Mouse (Mus musculus) adrenal gland, adult 8-10 months (tissue): ENCODE data around the gene S100b. TPM values are rescaled to one million over a fixed set of nuclear protein-coding genes. Genes with fewer than 3 reads are reported as not detected.

Source experiments
- DNase-seq: peaks from one replicate; pipeline ENCODE4 v3.0.0; 2022
- total RNA-seq, 4 experiments: library from RNA; stranded (reverse); gene quantifications; 2 replicates each; pipeline ENCODE4 v1.2.4; 2022

Gene S100b
- total RNA-seq, result 10 to 100 TPM in 3 of 4 experiments, 1 to 10 TPM in 1; 7.3 to 35.5 (median 12.7) TPM

GRCm38 (mm10) chr10:76253536-76253935, at the start of gene S100b:
Gene S100b, plus strand, starts transcription at chr10:76253853.
- no peak for DNase-seq

DNA sequence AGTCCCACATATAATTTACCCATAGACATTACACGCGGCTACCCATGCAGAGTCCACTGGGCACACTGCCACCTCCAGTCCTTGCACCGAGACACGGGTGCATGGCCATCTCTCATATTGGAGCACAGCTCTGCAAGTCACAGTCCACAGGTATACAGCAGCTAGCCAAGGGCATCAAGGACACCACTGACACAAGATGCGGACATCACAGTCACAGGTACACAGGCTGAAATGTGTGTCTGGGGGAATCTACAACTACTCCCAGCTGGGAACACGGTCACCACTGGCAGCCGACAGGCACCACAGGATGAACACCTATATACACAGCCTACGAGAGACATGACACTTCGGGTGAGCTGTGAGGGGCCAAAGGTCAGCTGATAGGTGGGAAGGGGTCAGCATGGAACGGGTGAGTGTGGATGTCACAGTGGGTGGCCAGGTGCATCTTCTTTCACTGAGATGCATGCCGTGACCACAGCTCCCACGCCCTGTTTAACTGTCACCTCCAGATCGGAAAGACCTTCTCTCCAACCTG, 46.3 kb upstream of the S100b start:
- no peak for DNase-seq

- no peak for DNase-seq
Measured at GRCm38 (mm10) chr10:76209241-76209640, 44.4 kb upstream of the S100b start.

- DNase-seq, result no peak
Measured at GRCm38 (mm10) chr10:76210806-76211205, 42.8 kb upstream of the S100b start.

- DNase-seq, result no peak
Measured at GRCm38 (mm10) chr10:76212121-76212520, 41.5 kb upstream of the S100b start.

- no peak for DNase-seq
Measured at GRCm38 (mm10) chr10:76214161-76214560, 39.5 kb upstream of the S100b start.

GRCm38 (mm10) chr10:76217056-76217455, 36.6 kb upstream of the S100b start:
- no peak for DNase-seq

GRCm38 (mm10) chr10:76218240-76218639, 35.4 kb upstream of the S100b start:
- no peak for DNase-seq

DNA sequence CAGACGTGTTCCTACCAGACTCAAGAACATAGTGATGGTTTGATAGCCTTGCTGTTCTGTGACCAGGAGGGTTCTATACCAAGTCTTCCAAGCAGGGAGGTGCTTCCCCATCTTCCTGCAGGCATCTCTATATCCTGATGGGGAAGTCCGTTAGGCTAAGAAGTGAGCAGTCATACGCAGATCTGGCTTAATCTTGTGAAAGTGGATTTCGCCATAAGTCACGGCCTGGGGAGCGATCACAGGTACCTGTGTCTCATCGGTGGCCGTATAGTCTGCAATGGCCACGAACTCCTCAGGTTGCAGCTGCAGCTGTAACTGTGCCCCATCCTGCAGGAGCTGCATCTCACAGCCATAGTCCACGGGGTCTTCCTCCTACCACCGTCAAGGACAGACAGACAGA, 27.7 kb upstream of the S100b start:
- no peak for DNase-seq

- no peak for DNase-seq
Measured at GRCm38 (mm10) chr10:76229627-76230026, 24.0 kb upstream of the S100b start.

- DNase-seq, result peak; percentile 89
Measured at GRCm38 (mm10) chr10:76237341-76238225, 16.1 kb upstream of the S100b start, which contains the start of gene Prmt2. Gene Prmt2, minus strand, starts transcription at chr10:76237865.

DNA sequence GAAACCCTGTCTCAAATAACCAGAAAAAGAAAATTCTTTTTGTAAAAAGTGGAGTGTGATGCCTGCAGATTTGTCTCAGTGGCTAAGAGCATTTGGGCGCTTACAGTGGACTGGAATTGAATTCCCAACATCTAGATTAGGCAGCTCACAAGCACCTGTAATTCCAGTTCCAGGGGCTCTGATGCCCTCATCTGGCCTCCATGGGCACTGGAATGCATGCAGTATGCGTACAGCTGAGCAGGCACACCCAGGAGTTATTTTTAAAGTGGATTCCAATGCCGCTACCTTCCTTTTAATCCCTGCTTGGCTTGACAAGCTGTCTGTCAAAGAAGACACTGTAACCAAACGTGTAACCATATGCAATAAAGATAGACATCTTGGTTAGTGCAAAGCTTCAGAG, 14.3 kb upstream of the S100b start:
- no peak for DNase-seq

DNA sequence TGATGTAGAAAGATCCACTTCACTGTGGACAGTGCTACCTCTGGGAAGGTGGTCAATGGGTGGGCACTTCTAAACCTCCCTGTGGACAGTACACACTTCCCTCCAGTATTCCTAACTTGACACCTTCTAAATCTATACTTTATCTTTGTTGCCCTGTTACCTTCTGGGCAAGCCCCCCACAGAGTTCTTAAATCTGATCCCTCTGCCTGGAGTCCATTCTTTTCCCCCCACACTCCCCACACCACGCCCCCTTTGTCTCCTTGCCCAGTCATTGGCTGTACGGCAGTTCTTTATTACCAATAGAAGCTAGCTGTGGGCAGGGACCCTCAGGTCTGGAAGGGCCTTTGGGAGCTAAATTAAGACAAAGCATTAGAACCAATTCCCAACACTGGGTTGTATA, 8.5 kb upstream of the S100b start:
- DNase-seq, result no peak

DNA sequence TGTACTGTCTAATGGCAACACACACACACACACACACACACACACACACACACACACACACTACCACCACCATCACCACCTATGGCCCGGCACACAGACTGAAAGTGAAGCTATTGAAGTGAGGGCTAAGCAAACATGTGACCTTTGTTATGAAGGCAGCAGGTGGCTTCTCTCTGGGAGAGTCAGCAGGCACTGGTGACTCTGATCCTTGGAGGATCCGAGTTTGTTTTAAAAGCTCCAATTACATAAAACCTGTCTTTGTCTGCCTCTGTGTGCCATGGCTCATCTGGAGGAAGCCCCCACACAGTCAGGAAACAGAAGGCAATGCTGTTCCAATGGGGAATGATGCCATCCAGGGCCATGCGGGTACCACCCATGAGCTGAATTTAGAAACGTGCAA, 7.1 kb upstream of the S100b start:
- DNase-seq, result no peak

- DNase-seq, result no peak
Measured at GRCm38 (mm10) chr10:76247960-76248646, 5.5 kb upstream of the S100b start.

DNA sequence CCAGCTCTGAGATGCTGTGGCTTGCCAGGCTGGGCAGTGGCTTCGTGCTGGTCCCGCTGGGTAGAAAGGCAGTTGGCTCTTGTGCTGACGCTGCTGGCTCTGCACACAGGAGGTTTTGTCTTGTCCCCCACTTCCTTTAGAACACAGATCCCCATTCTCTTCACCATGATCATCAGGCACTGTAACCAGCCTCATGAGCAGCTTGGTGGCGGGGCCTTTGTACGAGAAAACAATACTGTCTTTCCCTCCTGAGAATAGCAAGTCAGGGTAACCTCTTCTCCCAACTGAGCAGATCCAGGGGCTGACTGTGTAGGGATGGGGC, 5.0 kb upstream of the S100b start:
- no peak for DNase-seq

DNA sequence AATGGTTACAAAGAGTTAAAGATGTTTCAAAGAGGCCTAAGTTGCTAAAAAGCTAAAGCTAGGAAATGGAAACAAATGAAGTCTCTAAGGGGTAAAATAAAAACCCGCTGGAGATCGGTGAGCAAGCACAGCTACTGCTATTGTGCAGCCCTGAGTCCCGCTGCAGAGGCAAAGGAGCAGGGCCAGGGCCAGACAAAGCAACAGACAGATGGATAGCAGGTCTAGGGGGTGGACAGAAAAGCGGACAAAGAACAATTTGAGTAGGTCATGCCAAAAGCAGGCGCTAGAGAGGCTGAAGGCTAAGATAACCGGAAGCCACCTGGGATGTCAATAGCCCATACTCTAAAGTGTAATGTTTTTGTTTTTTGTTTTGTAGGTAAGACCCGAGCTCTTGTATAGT, 2.8 kb upstream of the S100b start:
- DNase-seq, result no peak

DNA sequence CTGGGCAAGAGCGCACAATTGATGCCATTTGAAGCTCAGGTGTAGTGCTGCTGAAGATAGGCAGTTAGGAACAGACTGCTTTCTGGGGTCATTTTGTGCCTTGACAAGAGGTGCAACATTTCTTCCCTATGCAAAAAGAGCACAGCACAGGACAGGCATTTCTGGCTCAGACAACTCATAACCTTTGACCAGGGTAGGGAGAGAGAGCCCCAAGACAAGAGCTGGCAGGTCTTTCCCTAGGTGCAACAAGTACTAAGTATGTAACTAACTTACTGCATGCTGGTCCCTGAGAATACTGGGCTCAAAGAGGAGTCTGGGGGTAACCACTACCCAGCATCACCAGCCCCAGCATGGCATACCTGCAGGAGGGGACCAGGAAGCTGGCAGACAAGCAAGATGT, 574 bp upstream of the S100b start:
- DNase-seq, result no peak

- no peak for DNase-seq
Measured at GRCm38 (mm10) chr10:76255617-76256016, 2.0 kb downstream of the S100b start.

- no peak for DNase-seq
Measured at GRCm38 (mm10) chr10:76257231-76257630, 3.6 kb downstream of the S100b start.

- DNase-seq, result peak; percentile 62
Measured at GRCm38 (mm10) chr10:76257719-76258390, 4.2 kb downstream of the S100b start.

DNA sequence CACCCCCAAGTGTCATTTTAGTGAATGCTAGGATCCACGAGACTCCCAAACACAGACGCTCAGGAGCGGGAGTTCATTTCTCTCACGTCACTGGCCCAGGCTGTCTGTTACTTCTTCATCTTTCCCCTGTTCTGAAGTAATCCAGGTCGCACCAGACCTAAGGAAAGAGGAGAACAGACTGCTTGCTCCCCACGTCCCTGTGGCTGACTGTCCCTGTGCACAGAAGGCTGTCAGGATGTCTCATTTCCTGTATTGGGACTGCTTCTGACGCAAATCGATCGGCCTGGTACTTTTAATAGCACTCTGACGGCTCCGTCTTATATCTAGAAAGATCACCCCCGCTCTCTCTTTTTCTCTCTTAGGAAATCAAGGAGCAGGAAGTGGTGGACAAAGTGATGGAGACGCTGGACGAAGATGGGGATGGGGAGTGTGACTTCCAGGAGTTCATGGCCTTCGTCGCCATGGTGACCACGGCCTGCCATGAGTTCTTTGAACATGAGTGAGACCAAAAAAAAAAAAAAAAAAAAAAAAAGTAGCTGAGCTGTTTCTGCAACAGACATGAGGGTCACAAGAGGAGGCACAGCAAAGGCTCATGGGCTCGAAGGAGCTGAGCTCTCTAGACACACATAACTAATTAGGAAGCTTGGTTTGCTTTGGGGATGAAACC, 6.0 kb downstream of the S100b start:
- DNase-seq, result no peak
